Mouse (Mus musculus) liver, embryonic 13.5 days (tissue): ENCODE measurements at regions not wholly inside any gene's neighbourhood (a gene's known extent, or its start where the extent isn't known, plus 50 kb on each side); places are given as distances from the start of the nearest gene placed in this dataset.

Experiments used
- ATAC-seq: fragments of 200-750 bp; cut with Nextera tagmentation; 2 replicates; pipeline ENCODE4 v1.8.0; 2017; ENCODE audit warnings: low read depth, mild to moderate bottlenecking, moderate number of reproducible peaks, moderate library complexity
- DNase-seq: peaks from one replicate; pipeline ENCODE4 v3.0.0; 2022
- H3K27ac ChIP-seq: fragments of 300-500 bp; sonication (generic); 2 replicates; pipeline ENCODE4 v1.5.1; 2015; ENCODE audit warnings: moderate library complexity, mild to moderate bottlenecking, inconsistent platforms
- H3K27me3 ChIP-seq: fragments of 300-500 bp; sonication (generic); 2 replicates; pipeline ENCODE4 v1.6.1; 2015; ENCODE audit warnings: mild to moderate bottlenecking, inconsistent platforms
- H3K36me3 ChIP-seq: fragments of 300-500 bp; sonication (generic); 2 replicates; pipeline ENCODE4 v1.6.1; 2015; ENCODE audit warnings: mild to moderate bottlenecking, inconsistent platforms
- H3K4me1 ChIP-seq: fragments of 300-500 bp; sonication (generic); replicated peaks from 2 replicates; pipeline ENCODE4 v1.6.1; 2015; ENCODE audit warnings: inconsistent platforms
- H3K4me2 ChIP-seq: fragments of 300-500 bp; sonication (generic); 2 replicates; pipeline ENCODE4 v1.6.1; 2015; ENCODE audit warnings: inconsistent platforms, mild to moderate bottlenecking, moderate library complexity
- H3K4me3 ChIP-seq: fragments of 300-500 bp; sonication (generic); replicated peaks from 2 replicates; pipeline ENCODE4 v1.5.1; 2015; ENCODE audit warnings: mild to moderate bottlenecking, inconsistent platforms
- H3K9ac ChIP-seq: fragments of 300-500 bp; sonication (generic); 2 replicates; pipeline ENCODE4 v1.6.1; 2015; ENCODE audit warnings: mild to moderate bottlenecking, inconsistent platforms
- H3K9me3 ChIP-seq: fragments of 300-500 bp; sonication (generic); replicated peaks from 2 replicates; pipeline ENCODE4 v1.6.1; 2016; ENCODE audit warnings: inconsistent platforms
- WGBS: fragments of 180-500 bp; shearing (Covaris S2); methylation state at CpG from one replicate; pipeline ENCODE4 v1.1.7; 2015; ENCODE audit not compliant: insufficient replicate concordance; 5-methylcytosine and 5-hydroxymethylcytosine counted together

- Histone ChIP-seq H3K27ac (no peak overlapping the region), H3K4me3 (no peak overlapping the region), H3K9ac (no peak overlapping the region), H3K4me1 (no peaks in the 10 kb centered on the region), H3K27me3 (no peaks in the 10 kb centered on the region), H3K36me3 (no peaks in the 10 kb centered on the region), H3K4me2 (no peak overlapping the region), H3K9me3 (no peaks in the 10 kb centered on the region)
- DNase-seq = no peak
- ATAC-seq = no peak
- WGBS = 50% methylated on average over 8 of the region's 8 CpGs
Observed at GRCm38 (mm10) chr12:12765055-12765454, 176.7 kb downstream of the Mycn start.

GRCm38 (mm10) chr12:12764586-12764985, 177.1 kb downstream of the Mycn start:
- no peak overlapping the region for H3K4me2 ChIP-seq
- H3K27me3 ChIP-seq = no peaks in the 10 kb centered on the region
- no peaks in the 10 kb centered on the region for H3K4me1 ChIP-seq
- no peak overlapping the region for H3K9ac ChIP-seq
- H3K4me3 ChIP-seq = no peak overlapping the region
- no peaks in the 10 kb centered on the region for H3K9me3 ChIP-seq
- DNase-seq = no peak
- H3K36me3 ChIP-seq = no peaks in the 10 kb centered on the region
- 77% methylated on average over 4 of the region's 4 CpGs for WGBS
- no peak for ATAC-seq
- no peak overlapping the region for H3K27ac ChIP-seq

- no peak for ATAC-seq
- H3K36me3 ChIP-seq = no peaks in the 10 kb centered on the region
- no peak overlapping the region for H3K9ac ChIP-seq
- DNase-seq = no peak
- WGBS = 60% methylated on average over 2 of the region's 2 CpGs
- H3K9me3 ChIP-seq = no peaks in the 10 kb centered on the region
- no peaks in the 10 kb centered on the region for H3K27me3 ChIP-seq
- no peak overlapping the region for H3K27ac ChIP-seq
- no peak overlapping the region for H3K4me3 ChIP-seq
- no peak overlapping the region for H3K4me2 ChIP-seq
- H3K4me1 ChIP-seq = no peaks in the 10 kb centered on the region
Observed at GRCm38 (mm10) chr12:12756301-12756948, 185.3 kb downstream of the Mycn start.

- H3K36me3 ChIP-seq = no peaks in the 10 kb centered on the region
- 61% methylated on average over 9 of the region's 9 CpGs for WGBS
- H3K4me3 ChIP-seq = no peak overlapping the region
- H3K9me3 ChIP-seq = no peaks in the 10 kb centered on the region
- no peak overlapping the region for H3K4me2 ChIP-seq
- no peaks in the 10 kb centered on the region for H3K4me1 ChIP-seq
- ATAC-seq (no peak), DNase-seq (no peak)
- no peak overlapping the region for H3K9ac ChIP-seq
- H3K27ac ChIP-seq = no peak overlapping the region
- H3K27me3 ChIP-seq = no peaks in the 10 kb centered on the region
Observed at GRCm38 (mm10) chr12:12753849-12754248, 187.9 kb downstream of the Mycn start.

GRCm38 (mm10) chr12:12751670-12752426, 189.9 kb downstream of the Mycn start:
- DNase-seq = no peak
- H3K4me1 ChIP-seq = no peaks in the 10 kb centered on the region
- no peak overlapping the region for H3K27ac ChIP-seq
- no peak overlapping the region for H3K4me3 ChIP-seq
- no peaks in the 10 kb centered on the region for H3K36me3 ChIP-seq
- no peaks in the 10 kb centered on the region for H3K9me3 ChIP-seq
- 72% methylated on average over 10 of the region's 10 CpGs for WGBS
- no peak overlapping the region for H3K4me2 ChIP-seq
- H3K27me3 ChIP-seq = no peaks in the 10 kb centered on the region
- ATAC-seq = no peak
- H3K9ac ChIP-seq = no peak overlapping the region

- H3K9me3 ChIP-seq = no peaks in the 10 kb centered on the region
- H3K27me3 ChIP-seq = no peaks in the 10 kb centered on the region
- no peaks in the 10 kb centered on the region for H3K36me3 ChIP-seq
- no peak overlapping the region for H3K4me3 ChIP-seq
- H3K9ac ChIP-seq = no peak overlapping the region
- no peaks in the 10 kb centered on the region for H3K4me1 ChIP-seq
- ATAC-seq (no peak), DNase-seq (no peak)
- no peak overlapping the region for H3K27ac ChIP-seq
- no peak overlapping the region for H3K4me2 ChIP-seq
- 52% methylated on average over 3 of the region's 3 CpGs for WGBS
Observed at GRCm38 (mm10) chr12:12749690-12750089, 192.0 kb downstream of the Mycn start.

- H3K4me3 ChIP-seq = no peak overlapping the region
- H3K9ac ChIP-seq = no peak overlapping the region
- ATAC-seq = no peak
- H3K27me3 ChIP-seq = no peaks in the 10 kb centered on the region
- no peaks in the 10 kb centered on the region for H3K36me3 ChIP-seq
- H3K4me1 ChIP-seq = no peaks in the 10 kb centered on the region
- DNase-seq = no peak
- H3K9me3 ChIP-seq = no peaks in the 10 kb centered on the region
- WGBS = 59% methylated on average over 4 of the region's 4 CpGs
- no peak overlapping the region for H3K27ac ChIP-seq
- H3K4me2 ChIP-seq = no peak overlapping the region
Observed at GRCm38 (mm10) chr12:12746852-12747454, 194.8 kb downstream of the Mycn start.

GRCm38 (mm10) chr12:12744492-12744891, 197.2 kb downstream of the Mycn start:
- H3K4me3 ChIP-seq = no peak overlapping the region
- no peaks in the 10 kb centered on the region for H3K4me1 ChIP-seq
- H3K36me3 ChIP-seq = no peaks in the 10 kb centered on the region
- no peak for ATAC-seq
- no peak overlapping the region for H3K9ac ChIP-seq
- H3K27me3 ChIP-seq = no peaks in the 10 kb centered on the region
- 16% methylated on average over 2 of the region's 2 CpGs for WGBS
- no peak for DNase-seq
- H3K9me3 ChIP-seq = no peaks in the 10 kb centered on the region
- no peak overlapping the region for H3K27ac ChIP-seq
- H3K4me2 ChIP-seq = no peak overlapping the region

- no peak for DNase-seq
- no peak for ATAC-seq
- Histone ChIP-seq H3K4me2 (no peak overlapping the region), H3K27me3 (no peaks in the 10 kb centered on the region), H3K27ac (no peak overlapping the region), H3K9me3 (no peaks in the 10 kb centered on the region), H3K9ac (no peak overlapping the region), H3K4me3 (no peak overlapping the region), H3K36me3 (no peaks in the 10 kb centered on the region), H3K4me1 (no peaks in the 10 kb centered on the region)
- WGBS = 65% methylated on average over 12 of the region's 12 CpGs
Observed at GRCm38 (mm10) chr12:12738631-12739331, 202.9 kb downstream of the Mycn start.

GRCm38 (mm10) chr12:12725797-12726196, 215.9 kb downstream of the Mycn start:
- ATAC-seq = no peak
- no peaks in the 10 kb centered on the region for H3K9me3 ChIP-seq
- peaks cover 7% of the 10 kb centered on the region; the same call in 1 of the 2 replicates for H3K4me1 ChIP-seq
- H3K27ac ChIP-seq = no peak overlapping the region
- peaks cover 11% of the 10 kb centered on the region; the same call in 1 of the 2 replicates for H3K27me3 ChIP-seq
- H3K4me3 ChIP-seq = no peak overlapping the region
- no peaks in the 10 kb centered on the region for H3K36me3 ChIP-seq
- DNase-seq = no peak
- H3K9ac ChIP-seq = no peak overlapping the region
- 26% methylated on average over 9 of the region's 9 CpGs for WGBS
- H3K4me2 ChIP-seq = no peak overlapping the region

GRCm38 (mm10) chr12:12725075-12725474, 216.6 kb downstream of the Mycn start:
- ATAC-seq (no peak), DNase-seq (no peak)
- WGBS = 29% methylated on average over 13 of the region's 13 CpGs
- Histone ChIP-seq H3K9ac (no peak overlapping the region), H3K4me2 (no peak overlapping the region), H3K9me3 (no peaks in the 10 kb centered on the region), H3K27me3 (peaks cover 11% of the 10 kb centered on the region; the same call in 1 of the 2 replicates), H3K36me3 (no peaks in the 10 kb centered on the region), H3K27ac (no peak overlapping the region), H3K4me1 (peaks cover 7% of the 10 kb centered on the region; the same call in 1 of the 2 replicates), H3K4me3 (no peak overlapping the region)
